Mouse (Mus musculus): ENCODE measurements around the gene Nav2. TPM values are rescaled to one million over a fixed set of nuclear protein-coding genes. Genes with fewer than 3 reads are reported as not detected.

Gene Nav2
- polyA plus RNA-seq, 1 experiment, result 38.5 TPM

GRCm38 (mm10) chr7:49200270-49200669 is 291.8 kb downstream of the Nav2 start:
- no peak overlapping the region for H3K27ac ChIP-seq (ENCODE audit: insufficient read depth, low read length)
- 0 out of 2 replicates have a peak, but pooled peaks cover 1% of the 10 kb centered on the region for H3K4me1 ChIP-seq (ENCODE audit: control insufficient read depth, insufficient read depth, low read length)
- H3K4me3 ChIP-seq (ENCODE audit: insufficient read depth, low read length), result no peak overlapping the region
- TF ChIP-seq POLR2A (IDR thresholded peaks at IDR 0.05; ENCODE audit: extremely low read depth, insufficient read depth, low read length), result no peak
- no peak for TF ChIP-seq CTCF (IDR thresholded peaks at IDR 0.05; ENCODE audit: extremely low read depth, insufficient read depth, low read length)

GRCm38 (mm10) chr7:49202971-49203370 is 294.5 kb downstream of the Nav2 start:
- TF ChIP-seq CTCF (IDR thresholded peaks at IDR 0.05; ENCODE audit: extremely low read depth, insufficient read depth, low read length), result no peak
- no peak for TF ChIP-seq POLR2A (IDR thresholded peaks at IDR 0.05; ENCODE audit: extremely low read depth, insufficient read depth, low read length)
- Histone ChIP-seq H3K4me1 (ENCODE audit: control insufficient read depth, insufficient read depth, low read length) (0 out of 2 replicates have a peak, but pooled peaks cover 3% of the 10 kb centered on the region), H3K4me3 (ENCODE audit: insufficient read depth, low read length) (no peak overlapping the region), H3K27ac (ENCODE audit: insufficient read depth, low read length) (no peak overlapping the region)

GRCm38 (mm10) chr7:49204856-49205255 is 296.3 kb downstream of the Nav2 start:
- 0 out of 2 replicates have a peak, but pooled peaks cover 2% of the 10 kb centered on the region for H3K4me1 ChIP-seq (ENCODE audit: control insufficient read depth, insufficient read depth, low read length)
- TF ChIP-seq POLR2A (IDR thresholded peaks at IDR 0.05; ENCODE audit: extremely low read depth, insufficient read depth, low read length), result no peak
- no peak for TF ChIP-seq CTCF (IDR thresholded peaks at IDR 0.05; ENCODE audit: extremely low read depth, insufficient read depth, low read length)
- H3K27ac ChIP-seq (ENCODE audit: insufficient read depth, low read length), result no peak overlapping the region
- H3K4me3 ChIP-seq (ENCODE audit: insufficient read depth, low read length), result no peak overlapping the region

GRCm38 (mm10) chr7:49205551-49205950 is 297.0 kb downstream of the Nav2 start:
- no peak overlapping the region for H3K4me3 ChIP-seq (ENCODE audit: insufficient read depth, low read length)
- no peak for TF ChIP-seq POLR2A (IDR thresholded peaks at IDR 0.05; ENCODE audit: extremely low read depth, insufficient read depth, low read length)
- TF ChIP-seq CTCF (IDR thresholded peaks at IDR 0.05; ENCODE audit: extremely low read depth, insufficient read depth, low read length), result no peak
- H3K4me1 ChIP-seq (ENCODE audit: control insufficient read depth, insufficient read depth, low read length), result 0 out of 2 replicates have a peak, but pooled peaks cover 2% of the 10 kb centered on the region
- H3K27ac ChIP-seq (ENCODE audit: insufficient read depth, low read length), result no peak overlapping the region

- Histone ChIP-seq H3K27ac (ENCODE audit: insufficient read depth, low read length) (no peak overlapping the region), H3K4me3 (ENCODE audit: insufficient read depth, low read length) (no peak overlapping the region), H3K4me1 (ENCODE audit: control insufficient read depth, insufficient read depth, low read length) (0 out of 2 replicates have a peak, but pooled peaks cover 2% of the 10 kb centered on the region)
- no peak for TF ChIP-seq POLR2A (IDR thresholded peaks at IDR 0.05; ENCODE audit: extremely low read depth, insufficient read depth, low read length)
- TF ChIP-seq CTCF (IDR thresholded peaks at IDR 0.05; ENCODE audit: extremely low read depth, insufficient read depth, low read length), result no peak
These were observed 298.5 kb downstream of the Nav2 start for GRCm38 (mm10) chr7:49206775-49207676.

GRCm38 (mm10) chr7:49209526-49209925 is 301.0 kb downstream of the Nav2 start:
- no peak for TF ChIP-seq CTCF (IDR thresholded peaks at IDR 0.05; ENCODE audit: extremely low read depth, insufficient read depth, low read length)
- no peak for TF ChIP-seq POLR2A (IDR thresholded peaks at IDR 0.05; ENCODE audit: extremely low read depth, insufficient read depth, low read length)
- H3K27ac ChIP-seq (ENCODE audit: insufficient read depth, low read length), result peak overlapping the region; percentile 49; the same call in 1 of the 2 replicates
- H3K4me1 ChIP-seq (ENCODE audit: control insufficient read depth, insufficient read depth, low read length), result 0 out of 2 replicates have a peak, but pooled peaks cover 2% of the 10 kb centered on the region
- H3K4me3 ChIP-seq (ENCODE audit: insufficient read depth, low read length), result no peak overlapping the region

- Histone ChIP-seq H3K27ac (ENCODE audit: insufficient read depth, low read length) (peak overlapping the region; percentile 49; the same call in 1 of the 2 replicates), H3K4me1 (ENCODE audit: control insufficient read depth, insufficient read depth, low read length) (0 out of 2 replicates have a peak, but pooled peaks cover 2% of the 10 kb centered on the region), H3K4me3 (ENCODE audit: insufficient read depth, low read length) (no peak overlapping the region)
- no peak for TF ChIP-seq POLR2A (IDR thresholded peaks at IDR 0.05; ENCODE audit: extremely low read depth, insufficient read depth, low read length)
- TF ChIP-seq CTCF (IDR thresholded peaks at IDR 0.05; ENCODE audit: extremely low read depth, insufficient read depth, low read length), result no peak
These were observed 302.2 kb downstream of the Nav2 start for GRCm38 (mm10) chr7:49210721-49211120.

GRCm38 (mm10) chr7:49213011-49213410 is 304.5 kb downstream of the Nav2 start:
- TF ChIP-seq POLR2A (IDR thresholded peaks at IDR 0.05; ENCODE audit: extremely low read depth, insufficient read depth, low read length) (no peak), CTCF (IDR thresholded peaks at IDR 0.05; ENCODE audit: extremely low read depth, insufficient read depth, low read length) (no peak)
- no peak overlapping the region for H3K27ac ChIP-seq (ENCODE audit: insufficient read depth, low read length)
- no peaks in the 10 kb centered on the region for H3K4me1 ChIP-seq (ENCODE audit: control insufficient read depth, insufficient read depth, low read length)
- H3K4me3 ChIP-seq (ENCODE audit: insufficient read depth, low read length), result no peak overlapping the region

- Histone ChIP-seq H3K4me3 (ENCODE audit: insufficient read depth, low read length) (no peak overlapping the region), H3K4me1 (ENCODE audit: control insufficient read depth, insufficient read depth, low read length) (no peaks in the 10 kb centered on the region), H3K27ac (ENCODE audit: insufficient read depth, low read length) (no peak overlapping the region)
- TF ChIP-seq CTCF (IDR thresholded peaks at IDR 0.05; ENCODE audit: extremely low read depth, insufficient read depth, low read length) (no peak), POLR2A (IDR thresholded peaks at IDR 0.05; ENCODE audit: extremely low read depth, insufficient read depth, low read length) (no peak)
These were observed 309.3 kb downstream of the Nav2 start for GRCm38 (mm10) chr7:49217786-49218185.

All from cortical plate, adult 2 months (tissue).